Comparison of ENCODE assay signal across 23 mouse cellular contexts in the genomic region with DNA sequence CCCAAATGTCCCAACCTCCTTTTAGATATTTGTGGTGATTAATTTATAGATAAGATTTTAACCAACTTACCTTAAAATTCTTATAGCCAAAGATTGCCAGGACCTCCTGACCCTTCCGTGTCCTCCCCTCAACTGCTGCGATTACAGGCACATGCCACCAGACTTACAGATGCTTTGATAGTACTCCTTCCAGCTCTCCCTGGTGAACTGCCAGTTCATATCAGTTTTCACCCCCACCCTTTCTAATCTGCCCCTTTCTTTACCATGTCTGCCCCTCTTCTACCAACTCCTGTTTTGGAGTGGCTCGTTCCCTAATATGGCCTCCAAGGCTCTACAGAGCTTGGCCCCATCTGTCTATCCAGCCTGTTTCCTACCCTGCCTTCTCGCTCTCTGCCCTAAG. TPM values are rescaled to one million over a fixed set of nuclear protein-coding genes. Genes with fewer than 3 reads are reported as not detected.
A peak's percentile ranks its signal among the peaks of the same experiment; 100 is the strongest.
DNase-seq lines count a peak whose midpoint lies in the region; ATAC-seq and TF ChIP-seq lines count a peak whose summit lies in the region.
"Had no signal": no experiment of that assay in that cellular context is flagged by ENCODE, and none has a peak within 500 bp of the region (broad histone marks: within the 10 kb centered on the region; RNA-seq: fewer than 3 reads in every experiment).

No protein-coding gene starts in this region.

- H3K27ac ChIP-seq in liver, embryonic 13.5 days = no peak overlapping the region
- no peak overlapping the region for H3K27ac ChIP-seq in liver, postnatal 0 days (ENCODE audit: low read depth)
- peak overlapping the region; percentile 78 for H3K27ac ChIP-seq in testis, adult 2 months (ENCODE audit: control insufficient read depth, insufficient read depth, low read depth, low read length)
- H3K27ac ChIP-seq: forebrain, embryonic 10.5 days; forebrain, embryonic 13.5 days; gastrocnemius, adult 2 months; heart, embryonic 10.5 days; hindbrain, embryonic 12.5 days; hindbrain, embryonic 15.5 days had no signal

- H3K4me2 ChIP-seq in liver, embryonic 13.5 days = no peak overlapping the region
- H3K4me2 ChIP-seq in liver, postnatal 0 days (ENCODE audit: low read depth, low read length) = no peak overlapping the region
- H3K4me2 ChIP-seq: forebrain, embryonic 13.5 days; hindbrain, embryonic 12.5 days; hindbrain, embryonic 15.5 days had no signal

- peak; percentile 77 for DNase-seq in heart, adult 11 months
- DNase-seq in heart, postnatal 4 days = no peak
- no peak for DNase-seq in liver, embryonic 13.5 days
- DNase-seq in liver, postnatal 0 days = no peak
- DNase-seq in testis, postnatal 10 days (ENCODE audit: low spot score) = no peak
- DNase-seq in layer of hippocampus, postnatal 10 days (ENCODE audit: low spot score in 2 of 2) = no peak
- DNase-seq in layer of hippocampus, adult 8-10 months (ENCODE audit: low spot score in 2 of 2) = no peak
- DNase-seq: adrenal gland, postnatal 25 days; cerebellum, adult 18-20 months; cerebellum, adult 9-10 months; cerebellum, postnatal 14 days; gastrocnemius, adult 2 months; gastrocnemius, postnatal 14 days; heart, adult 18-20 months; heart, postnatal 10 days had no signal

- no peak for TF ChIP-seq CTCF in liver, postnatal 0 days (IDR thresholded peaks at IDR 0.05; ENCODE audit: low read depth)
- TF ChIP-seq CTCF in testis, adult 2 months (IDR thresholded peaks at IDR 0.05; ENCODE audit: control insufficient read depth, insufficient read depth, insufficient replicate concordance, low read depth, low read length) = no peak

- no peak for TF ChIP-seq EP300 in liver, postnatal 0 days (IDR thresholded peaks at IDR 0.05; ENCODE audit: low read depth)

- H3K4me3 ChIP-seq in liver, embryonic 13.5 days (replicated peaks) = no peak overlapping the region
- H3K4me3 ChIP-seq in liver, postnatal 0 days (ENCODE audit: low read depth, low read length) = no peak overlapping the region
- no peak overlapping the region for H3K4me3 ChIP-seq in testis, adult 2 months (ENCODE audit: control insufficient read depth, low read depth, low read length)
- H3K4me3 ChIP-seq: forebrain, embryonic 10.5 days; forebrain, embryonic 13.5 days; gastrocnemius, adult 2 months; heart, embryonic 10.5 days; hindbrain, embryonic 12.5 days; hindbrain, embryonic 15.5 days had no signal

- 74% methylated on average over 4 of the region's 4 CpGs for WGBS in liver, embryonic 13.5 days (ENCODE audit: insufficient replicate concordance)
- WGBS in liver, postnatal 0 days (ENCODE audit: insufficient replicate concordance) = 77% methylated on average over 4 of the region's 4 CpGs

- peaks cover 35% of the 10 kb centered on the region for H3K4me1 ChIP-seq in liver, embryonic 13.5 days (replicated peaks)
- H3K4me1 ChIP-seq in liver, postnatal 0 days (ENCODE audit: insufficient read depth) = peaks cover 4% of the 10 kb centered on the region
- H3K4me1 ChIP-seq in testis, adult 2 months (ENCODE audit: control insufficient read depth, insufficient read depth, low read length) = peaks cover 3% of the 10 kb centered on the region; the same call in 1 of the 2 replicates
- H3K4me1 ChIP-seq: forebrain, embryonic 10.5 days; forebrain, embryonic 13.5 days; hindbrain, embryonic 12.5 days; hindbrain, embryonic 15.5 days had no signal

- 0 out of 2 replicates have a peak, but pooled peaks have one; percentile 22 for ATAC-seq in liver, embryonic 13.5 days (ENCODE audit: low read depth)
- ATAC-seq in liver, postnatal 0 days = no peak
- ATAC-seq: activated CD4-positive, CD25-positive, alpha-beta regulatory T cell, adult 4 months; forebrain, embryonic 13.5 days; forebrain, embryonic 16.5 days had no signal

- H3K27me3 ChIP-seq in liver, embryonic 13.5 days = no peaks in the 10 kb centered on the region
- no peaks in the 10 kb centered on the region for H3K27me3 ChIP-seq in liver, postnatal 0 days (ENCODE audit: insufficient read depth, low read length)
- no peaks in the 10 kb centered on the region for H3K27me3 ChIP-seq in testis, adult 2 months (ENCODE audit: control insufficient read depth, insufficient read depth, low read length)
- H3K27me3 ChIP-seq: forebrain, embryonic 13.5 days; hindbrain, embryonic 12.5 days; hindbrain, embryonic 15.5 days had no signal

- H3K9ac ChIP-seq in liver, embryonic 13.5 days = no peak overlapping the region
- no peak overlapping the region for H3K9ac ChIP-seq in liver, postnatal 0 days (replicated peaks)
- H3K9ac ChIP-seq: forebrain, embryonic 13.5 days; hindbrain, embryonic 12.5 days; hindbrain, embryonic 15.5 days had no signal

- H3K9me3 ChIP-seq in liver, embryonic 13.5 days (replicated peaks) = no peaks in the 10 kb centered on the region
- H3K9me3 ChIP-seq in liver, postnatal 0 days (ENCODE audit: low read length) = no peaks in the 10 kb centered on the region
- H3K9me3 ChIP-seq: forebrain, embryonic 10.5 days; forebrain, embryonic 13.5 days; heart, embryonic 10.5 days; hindbrain, embryonic 12.5 days; hindbrain, embryonic 15.5 days had no signal

- peaks cover 92% of the 10 kb centered on the region for H3K36me3 ChIP-seq in liver, embryonic 13.5 days
- H3K36me3 ChIP-seq in liver, postnatal 0 days (replicated peaks; ENCODE audit: insufficient read depth, low read length) = peaks cover 84% of the 10 kb centered on the region
- H3K36me3 ChIP-seq in testis, adult 2 months (ENCODE audit: control insufficient read depth, insufficient read depth, low read length) = peaks cover 3% of the 10 kb centered on the region

- TF ChIP-seq POLR2A in testis, adult 2 months (IDR thresholded peaks at IDR 0.05; ENCODE audit: control insufficient read depth, low read depth, low read length) = no peak

RNA-seq across cellular contexts. Expression of gene Slc16a1, which starts 15.8 kb away (rescaled TPM):
- total RNA-seq in heart, postnatal 4 days (2021) = 100 to 1,000 TPM; 178 to 191 TPM
- 81.9 and 106 TPM in 2 replicates for polyA plus RNA-seq in liver, embryonic 13.5 days (2015; fragmentation: Nextera tagmentation; extraction: Ambion mirVana)
- 62.7 and 69.6 TPM in 2 replicates for polyA plus RNA-seq in liver, postnatal 0 days (2015; fragmentation: Nextera tagmentation; extraction: Ambion mirVana)
- 9.9 and 11.6 TPM in 2 replicates for polyA plus RNA-seq in testis, adult 2 months (2012; rRNA removed)
- 10 to 100 TPM; 76.3 to 82.4 TPM for total RNA-seq in layer of hippocampus, postnatal 10 days (2021)
- 10 to 100 TPM; 26.6 to 32.9 (median 29.3) TPM for total RNA-seq in layer of hippocampus, adult 8-10 months (2022)
